In genomic region chr2:120124096-120124495, GRCm38 (mm10) we compare ENCODE assay signal across 11 mouse cellular contexts. TPM values are rescaled to one million over a fixed set of nuclear protein-coding genes. Genes with fewer than 3 reads are reported as not detected.
A peak's percentile ranks its signal among the peaks of the same experiment; 100 is the strongest.
DNase-seq lines count a peak whose midpoint lies in the region; ATAC-seq and TF ChIP-seq lines count a peak whose summit lies in the region.
"Had no signal": no experiment of that assay in that cellular context is flagged by ENCODE, and none has a peak within 500 bp of the region (broad histone marks: within the 10 kb centered on the region; RNA-seq: fewer than 3 reads in every experiment).

No protein-coding gene starts in this region.

- ATAC-seq in heart, embryonic 14.5 days (ENCODE audit: insufficient number of reproducible peaks, insufficient read depth, low FRiP score, low read depth) = no peak
- no peak for ATAC-seq in heart, embryonic 11.5 days (replicated peaks; ENCODE audit: insufficient number of reproducible peaks, low FRiP score, low TSS enrichment)
- no peak for ATAC-seq in midbrain, embryonic 11.5 days (ENCODE audit: low FRiP score)
- no peak for ATAC-seq in midbrain, postnatal 0 days (ENCODE audit: low FRiP score)
- ATAC-seq in neural tube, embryonic 11.5 days (ENCODE audit: insufficient read depth, low FRiP score, low TSS enrichment) = no peak
- ATAC-seq: forebrain, embryonic 15.5 days had no signal

- peaks cover 38% of the 10 kb centered on the region for H3K36me3 ChIP-seq in heart, embryonic 14.5 days (ENCODE audit: control insufficient read depth, insufficient read depth, low read length)
- no peaks in the 10 kb centered on the region for H3K36me3 ChIP-seq in heart, embryonic 11.5 days (ENCODE audit: control insufficient read depth, insufficient read depth, low read length)
- H3K36me3 ChIP-seq in midbrain, embryonic 11.5 days (ENCODE audit: control insufficient read depth, insufficient read depth, low read length) = no peaks in the 10 kb centered on the region
- no peaks in the 10 kb centered on the region for H3K36me3 ChIP-seq in midbrain, postnatal 0 days (ENCODE audit: insufficient read depth, low read length)
- H3K36me3 ChIP-seq in neural tube, embryonic 11.5 days (ENCODE audit: control insufficient read depth, insufficient read depth, low read length) = no peaks in the 10 kb centered on the region
- H3K36me3 ChIP-seq: embryonic facial prominence, embryonic 13.5 days; forebrain, embryonic 15.5 days had no signal

- peaks cover 40 to 65% of the 10 kb centered on the region in 2 experiments for H3K4me1 ChIP-seq in heart, embryonic 14.5 days (ENCODE audit: control insufficient read depth in 2 of 2, insufficient read depth in 2 of 2, low read length in 2 of 2)
- peaks cover 49% of the 10 kb centered on the region for H3K4me1 ChIP-seq in heart, embryonic 11.5 days (ENCODE audit: control insufficient read depth, insufficient read depth, low read length)
- H3K4me1 ChIP-seq in midbrain, embryonic 11.5 days (ENCODE audit: control insufficient read depth, insufficient read depth, low read length) = no peaks in the 10 kb centered on the region
- H3K4me1 ChIP-seq in midbrain, postnatal 0 days (ENCODE audit: insufficient read depth, low read length) = no peaks in the 10 kb centered on the region
- no peaks in the 10 kb centered on the region for H3K4me1 ChIP-seq in neural tube, embryonic 11.5 days (ENCODE audit: control insufficient read depth, insufficient read depth, low read length)
- H3K4me1 ChIP-seq: forebrain, embryonic 15.5 days had no signal

- DNase-seq in midbrain, embryonic 11.5 days (ENCODE audit: low spot score, missing footprints) = peak; percentile 23
- DNase-seq in midbrain, postnatal 0 days (ENCODE audit: low spot score) = no peak
- DNase-seq in cerebellum, adult 9-11 months = peak; percentile 12
- peak; percentile 19 for DNase-seq in neural tube, embryonic 11.5 days (ENCODE audit: low spot score)
- DNase-seq in adrenal gland, adult 2 months = no peak
- DNase-seq: kidney, adult 8-10 months; lung, embryonic 14.5 days had no signal

- no peak overlapping the region for H3K4me3 ChIP-seq in heart, embryonic 14.5 days (ENCODE audit: control insufficient read depth in 1 of 2, insufficient read depth in 1 of 2, low read depth in 1 of 2, low read length in 2 of 2)
- no peak overlapping the region for H3K4me3 ChIP-seq in heart, embryonic 11.5 days (ENCODE audit: low read depth, low read length)
- no peak overlapping the region for H3K4me3 ChIP-seq in midbrain, embryonic 11.5 days (ENCODE audit: low read depth, low read length)
- no peak overlapping the region for H3K4me3 ChIP-seq in midbrain, postnatal 0 days (ENCODE audit: low read depth, low read length)
- no peak overlapping the region for H3K4me3 ChIP-seq in neural tube, embryonic 11.5 days (ENCODE audit: low read depth, low read length)
- H3K4me3 ChIP-seq: embryonic facial prominence, embryonic 13.5 days; forebrain, embryonic 15.5 days had no signal

- peak overlapping the region in 1 of 2 experiments; percentile 28; a peak in 1 of 4 replicates for H3K27ac ChIP-seq in heart, embryonic 14.5 days (replicated peaks in 1 of 2; ENCODE audit: control insufficient read depth in 1 of 2, insufficient read depth in 1 of 2, low read depth in 2 of 2, low read length in 2 of 2)
- H3K27ac ChIP-seq in heart, embryonic 11.5 days (ENCODE audit: low read depth, low read length) = no peak overlapping the region
- no peak overlapping the region for H3K27ac ChIP-seq in midbrain, embryonic 11.5 days (ENCODE audit: low read depth, low read length)
- no peak overlapping the region for H3K27ac ChIP-seq in midbrain, postnatal 0 days (ENCODE audit: low read depth, low read length)
- H3K27ac ChIP-seq in neural tube, embryonic 11.5 days (ENCODE audit: low read depth, low read length) = no peak overlapping the region
- H3K27ac ChIP-seq: embryonic facial prominence, embryonic 13.5 days; forebrain, embryonic 15.5 days had no signal

- TF ChIP-seq CTCF in midbrain, postnatal 0 days (IDR thresholded peaks at IDR 0.05) = no peak

- no peaks in the 10 kb centered on the region for H3K9me3 ChIP-seq in heart, embryonic 14.5 days (ENCODE audit: control insufficient read depth, low read length)
- H3K9me3 ChIP-seq in heart, embryonic 11.5 days (replicated peaks; ENCODE audit: control insufficient read depth, low read length) = no peaks in the 10 kb centered on the region
- no peaks in the 10 kb centered on the region for H3K9me3 ChIP-seq in midbrain, embryonic 11.5 days (ENCODE audit: control insufficient read depth, low read length)
- H3K9me3 ChIP-seq in midbrain, postnatal 0 days (ENCODE audit: low read length) = no peaks in the 10 kb centered on the region
- no peaks in the 10 kb centered on the region for H3K9me3 ChIP-seq in neural tube, embryonic 11.5 days (ENCODE audit: control insufficient read depth, low read length)
- H3K9me3 ChIP-seq: embryonic facial prominence, embryonic 13.5 days; forebrain, embryonic 15.5 days had no signal

- no peaks in the 10 kb centered on the region for H3K27me3 ChIP-seq in heart, embryonic 14.5 days (ENCODE audit: control insufficient read depth, insufficient read depth, low read length)
- H3K27me3 ChIP-seq in heart, embryonic 11.5 days (ENCODE audit: control insufficient read depth, insufficient read depth, low read length) = no peaks in the 10 kb centered on the region
- H3K27me3 ChIP-seq in midbrain, embryonic 11.5 days (ENCODE audit: control insufficient read depth, insufficient read depth, low read length) = no peaks in the 10 kb centered on the region
- no peaks in the 10 kb centered on the region for H3K27me3 ChIP-seq in midbrain, postnatal 0 days (ENCODE audit: insufficient read depth, low read length)
- H3K27me3 ChIP-seq in neural tube, embryonic 11.5 days (ENCODE audit: control insufficient read depth, insufficient read depth, low read length) = no peaks in the 10 kb centered on the region
- H3K27me3 ChIP-seq: embryonic facial prominence, embryonic 13.5 days; forebrain, embryonic 15.5 days had no signal

- no peak overlapping the region for H3K4me2 ChIP-seq in heart, embryonic 14.5 days (ENCODE audit: low read length)
- H3K4me2 ChIP-seq in heart, embryonic 11.5 days = no peak overlapping the region
- H3K4me2 ChIP-seq in midbrain, embryonic 11.5 days = no peak overlapping the region
- H3K4me2 ChIP-seq in midbrain, postnatal 0 days (ENCODE audit: low read depth, low read length, poor library complexity, severe bottlenecking) = no peak overlapping the region
- H3K4me2 ChIP-seq in neural tube, embryonic 11.5 days (ENCODE audit: low read depth) = no peak overlapping the region
- H3K4me2 ChIP-seq: embryonic facial prominence, embryonic 13.5 days; forebrain, embryonic 15.5 days; lung, embryonic 14.5 days had no signal

- 0 out of 2 replicates have a peak overlapping the region, but pooled peaks have one; percentile 21 for H3K9ac ChIP-seq in heart, embryonic 14.5 days (ENCODE audit: low read length)
- no peak overlapping the region for H3K9ac ChIP-seq in heart, embryonic 11.5 days (ENCODE audit: low read depth, low read length)
- H3K9ac ChIP-seq in midbrain, embryonic 11.5 days (ENCODE audit: low read length) = no peak overlapping the region
- H3K9ac ChIP-seq in midbrain, postnatal 0 days (replicated peaks; ENCODE audit: low read length, poor library complexity, severe bottlenecking) = no peak overlapping the region
- no peak overlapping the region for H3K9ac ChIP-seq in neural tube, embryonic 11.5 days (ENCODE audit: low read length)
- H3K9ac ChIP-seq: embryonic facial prominence, embryonic 13.5 days; forebrain, embryonic 15.5 days; lung, embryonic 14.5 days had no signal

- WGBS in heart, embryonic 14.5 days = 69% methylated on average over 1 of the region's 1 CpGs
- 63% methylated on average over 1 of the region's 1 CpGs for WGBS in heart, embryonic 11.5 days (ENCODE audit: insufficient replicate concordance)
- WGBS in midbrain, embryonic 11.5 days = 68% methylated on average over 1 of the region's 1 CpGs
- WGBS in midbrain, postnatal 0 days = 71% methylated on average over 1 of the region's 1 CpGs
- 23% methylated on average over 1 of the region's 1 CpGs for WGBS in neural tube, embryonic 11.5 days

RNA-seq across cellular contexts. Expression of gene Ehd4, which starts 30.3 kb away (rescaled TPM):
- polyA plus RNA-seq in heart, embryonic 14.5 days (2014; fragmentation: Nextera tagmentation; extraction: Ambion mirVana) = 141 and 152 TPM in 2 replicates
- polyA plus RNA-seq in heart, embryonic 11.5 days (2014; fragmentation: Nextera tagmentation; extraction: Ambion mirVana) = 97.3 and 113 TPM in 2 replicates
- 10.2 and 17.2 TPM in 2 replicates for polyA plus RNA-seq in midbrain, embryonic 11.5 days (2014; fragmentation: Nextera tagmentation; extraction: Ambion mirVana)
- 6.5 and 9.5 TPM in 2 replicates for total RNA-seq in midbrain, postnatal 0 days (2014; rRNA removed)
- polyA plus RNA-seq in midbrain, postnatal 0 days (2015; fragmentation: Nextera tagmentation; extraction: Ambion mirVana) = 16.2 and 19.7 TPM in 2 replicates
- polyA plus RNA-seq in neural tube, embryonic 11.5 days (2014; fragmentation: Nextera tagmentation; extraction: Ambion mirVana) = 17.4 and 17.8 TPM in 2 replicates
- total RNA-seq in adrenal gland, adult 2 months (2021) = 10 to 100 TPM; 39.1 to 65.2 TPM
- 19.1 and 25.4 TPM in 2 replicates for polyA plus RNA-seq in adrenal gland, adult 2 months (2012; rRNA removed)

Comparison
In these comparisons a context has a peak if more than half of its experiments do, and no peak if none do; other contexts are left out.
1. DNase-seq: peak in midbrain, embryonic 11.5 days (single experiment), cerebellum, adult 9-11 months (single experiment) and neural tube, embryonic 11.5 days (single experiment); none in midbrain, postnatal 0 days (single experiment) and adrenal gland, adult 2 months (single experiment).